Mouse (Mus musculus) hindbrain, embryonic 14.5 days (tissue): ENCODE data around the gene Nav1. TPM values are rescaled to one million over a fixed set of nuclear protein-coding genes. Genes with fewer than 3 reads are reported as not detected.

ENCODE experiments used
- ATAC-seq: fragments of 200-750 bp; cut with Nextera tagmentation; 2 replicates; pipeline ENCODE4 v1.8.0; 2017; ENCODE audit warnings: moderate number of reproducible peaks, mild to moderate bottlenecking, moderate TSS enrichment, moderate library complexity; ENCODE audit not compliant: low FRiP score
- DNase-seq: peaks from one replicate; pipeline ENCODE4 v3.0.0-alpha.2; 2015; ENCODE audit warnings: low spot score
- H3K27ac ChIP-seq: fragments of 300-500 bp; sonication (generic); 2 replicates; pipeline ENCODE4 v1.5.1; 2014; ENCODE audit warnings: mild to moderate bottlenecking, moderate library complexity
- H3K27me3 ChIP-seq: fragments of 300-500 bp; sonication (generic); 2 replicates; pipeline ENCODE4 v1.6.1; 2014; ENCODE audit warnings: mild to moderate bottlenecking, low read length, mixed read lengths; ENCODE audit not compliant: control insufficient read depth, insufficient read depth
- H3K36me3 ChIP-seq: fragments of 300-500 bp; sonication (generic); replicated peaks from 2 replicates; pipeline ENCODE4 v1.6.1; 2014; ENCODE audit not compliant: control insufficient read depth, insufficient read depth
- H3K4me1 ChIP-seq: fragments of 300-500 bp; sonication (generic); replicated peaks from 2 replicates; pipeline ENCODE4 v1.6.1; 2014; ENCODE audit warnings: antibody characterized with exemption, low read length, mixed read lengths; ENCODE audit not compliant: control insufficient read depth, insufficient read depth
- H3K4me2 ChIP-seq: fragments of 300-500 bp; sonication (generic); replicated peaks from 2 replicates; pipeline ENCODE4 v1.6.1; 2014; ENCODE audit warnings: mild to moderate bottlenecking, moderate library complexity
- H3K4me3 ChIP-seq: fragments of 300-500 bp; sonication (generic); replicated peaks from 2 replicates; pipeline ENCODE4 v1.5.1; 2014; ENCODE audit warnings: mild to moderate bottlenecking, low read length
- H3K9ac ChIP-seq: fragments of 300-500 bp; sonication (generic); 2 replicates; pipeline ENCODE4 v1.6.1; 2014
- H3K9me3 ChIP-seq: fragments of 300-500 bp; sonication (generic); 2 replicates; pipeline ENCODE4 v1.6.1; 2016; ENCODE audit warnings: low read length; ENCODE audit not compliant: control insufficient read depth
- WGBS: fragments of 180-500 bp; shearing (Covaris S2); extraction: QIAGEN DNeasy Blood & Tissue Kit; methylation state at CpG from one replicate; pipeline ENCODE4 v1.1.7; 2014; 5-methylcytosine and 5-hydroxymethylcytosine counted together
- polyA plus RNA-seq: library from polyadenylated mRNA; unstranded; fragments of >200 nt; fragmentation: Nextera tagmentation; extraction: Ambion mirVana; gene quantifications from 2 replicates; pipeline ENCODE4 v1.2.1, GENCODE M21; 2014

Nav1 gene
- polyA plus RNA-seq, 1 experiment from 2014 or later: 60.2 TPM

GRCm38 (mm10) chr1:135448940-135449339 is 158.2 kb downstream of the Nav1 start:
- no peak overlapping the region for H3K4me3 ChIP-seq
- WGBS: 99% methylated on average over 5 of the region's 5 CpGs
- ATAC-seq: no peak

GRCm38 (mm10) chr1:135443506-135443905 is 163.6 kb downstream of the Nav1 start:
- Histone ChIP-seq H3K9me3 (no peaks in the 10 kb centered on the region), H3K27me3 (no peaks in the 10 kb centered on the region), H3K27ac (no peak overlapping the region), H3K9ac (no peak overlapping the region), H3K4me2 (no peak overlapping the region), H3K4me1 (no peaks in the 10 kb centered on the region), H3K36me3 (peaks cover 84% of the 10 kb centered on the region), H3K4me3 (no peak overlapping the region)
- no peak for DNase-seq
- 94% methylated on average over 12 of the region's 12 CpGs for WGBS
- ATAC-seq: no peak

More at GRCm38 (mm10) chr1:135448940-135449339, 158.2 kb downstream of the Nav1 start:
- Histone ChIP-seq H3K9me3 (no peaks in the 10 kb centered on the region), H3K27me3 (no peaks in the 10 kb centered on the region), H3K36me3 (peaks cover 84% of the 10 kb centered on the region), H3K4me1 (no peaks in the 10 kb centered on the region), H3K27ac (no peak overlapping the region), H3K4me2 (no peak overlapping the region), H3K9ac (no peak overlapping the region)
- no peak for DNase-seq

- ATAC-seq (no peak), DNase-seq (no peak)
- Histone ChIP-seq H3K9me3 (no peaks in the 10 kb centered on the region), H3K36me3 (peaks cover 90% of the 10 kb centered on the region), H3K27me3 (no peaks in the 10 kb centered on the region), H3K9ac (no peak overlapping the region), H3K27ac (no peak overlapping the region), H3K4me3 (no peak overlapping the region), H3K4me1 (no peaks in the 10 kb centered on the region), H3K4me2 (no peak overlapping the region)
- WGBS: 97% methylated on average over 3 of the region's 3 CpGs
Measured at GRCm38 (mm10) chr1:135441861-135442260, 165.2 kb downstream of the Nav1 start.

GRCm38 (mm10) chr1:135440986-135441385 is 166.1 kb downstream of the Nav1 start:
- Histone ChIP-seq H3K27me3 (no peaks in the 10 kb centered on the region), H3K4me3 (no peak overlapping the region), H3K9ac (no peak overlapping the region), H3K9me3 (no peaks in the 10 kb centered on the region), H3K4me2 (no peak overlapping the region), H3K4me1 (no peaks in the 10 kb centered on the region), H3K27ac (no peak overlapping the region), H3K36me3 (peaks cover 88% of the 10 kb centered on the region)
- ATAC-seq (no peak), DNase-seq (no peak)
- WGBS: 96% methylated on average over 6 of the region's 6 CpGs

- WGBS: 80% methylated on average over 6 of the region's 6 CpGs
Measured at GRCm38 (mm10) chr1:135438801-135439200, 168.3 kb downstream of the Nav1 start.

GRCm38 (mm10) chr1:135435823-135436222 is 171.3 kb downstream of the Nav1 start:
- whole genome bisulfite sequencing: 61% methylated on average over 2 of the region's 2 CpGs
- peaks cover 38% of the 10 kb centered on the region for H3K36me3 ChIP-seq
- ATAC-seq (no peak), DNase-seq (no peak)
- H3K27me3 ChIP-seq: no peaks in the 10 kb centered on the region
- no peak overlapping the region for H3K9ac ChIP-seq
- no peaks in the 10 kb centered on the region for H3K9me3 ChIP-seq
- no peak overlapping the region for H3K4me2 ChIP-seq
- peaks cover 6% of the 10 kb centered on the region; the same call in 1 of the 2 replicates for H3K4me1 ChIP-seq
- H3K4me3 ChIP-seq: no peak overlapping the region
- H3K27ac ChIP-seq: no peak overlapping the region

More at GRCm38 (mm10) chr1:135438801-135439200, 168.3 kb downstream of the Nav1 start:
- Histone ChIP-seq H3K9me3 (no peaks in the 10 kb centered on the region), H3K27me3 (no peaks in the 10 kb centered on the region), H3K4me1 (no peaks in the 10 kb centered on the region), H3K36me3 (peaks cover 68% of the 10 kb centered on the region), H3K9ac (no peak overlapping the region), H3K27ac (no peak overlapping the region), H3K4me3 (no peak overlapping the region), H3K4me2 (no peak overlapping the region)
- DNase-seq: no peak
- no peak for ATAC-seq

- Histone ChIP-seq H3K9ac (peak overlapping the region; percentile 95), H3K4me2 (peak overlapping the region; percentile 83), H3K27me3 (no peaks in the 10 kb centered on the region), H3K27ac (peak overlapping the region; percentile 92), H3K4me1 (peaks cover 28% of the 10 kb centered on the region), H3K4me3 (peak overlapping the region; percentile 95), H3K9me3 (no peaks in the 10 kb centered on the region), H3K36me3 (peaks cover 12% of the 10 kb centered on the region)
- DNase-seq: no peak
- ATAC-seq: peak; percentile 71
- under 1% methylated on average over 14 of the region's 14 CpGs for WGBS
Measured at GRCm38 (mm10) chr1:135430669-135431017, 176.5 kb downstream of the Nav1 start.

- Histone ChIP-seq H3K4me3 (peak within 1 kb of the TSS; percentile 95), H3K36me3 (peaks cover 17% of the 10 kb centered on the region), H3K4me2 (peak within 1 kb of the TSS; percentile 83), H3K9ac (peak within 1 kb of the TSS; percentile 95), H3K9me3 (no peaks in the 10 kb centered on the region), H3K27ac (peak within 1 kb of the TSS; percentile 92), H3K4me1 (peaks cover 28% of the 10 kb centered on the region), H3K27me3 (no peaks in the 10 kb centered on the region)
- ATAC-seq (peak; percentile 95), DNase-seq (peak; percentile 97)
- WGBS: under 1% methylated on average over 65 of the region's 65 CpGs
Measured at GRCm38 (mm10) chr1:135429901-135430668, 177.0 kb downstream of the Nav1 start, which contains the start of gene Ipo9. TSS of gene Ipo9 (minus strand) at chr1:135430499.

- Histone ChIP-seq H3K9me3 (no peaks in the 10 kb centered on the region), H3K27me3 (no peaks in the 10 kb centered on the region), H3K9ac (no peak overlapping the region), H3K4me2 (0 out of 2 replicates have a peak overlapping the region, but pooled peaks have one; percentile 83), H3K36me3 (peaks cover 36% of the 10 kb centered on the region), H3K27ac (no peak overlapping the region), H3K4me3 (no peak overlapping the region), H3K4me1 (peaks cover 28% of the 10 kb centered on the region)
- 89% methylated on average over 6 of the region's 6 CpGs for WGBS
- DNase-seq (no peak), ATAC-seq (no peak)
Measured at GRCm38 (mm10) chr1:135427390-135427789, 179.7 kb downstream of the Nav1 start.
